Mouse (Mus musculus): ENCODE measurements around the gene 5730455P16Rik. TPM values are rescaled to one million over a fixed set of nuclear protein-coding genes. Genes with fewer than 3 reads are reported as not detected.
"Not testable (repeated sequence)": the region's sequence is repeated elsewhere in the genome, so short reads cannot be mapped to it uniquely, and the experiment has no call there.

Gene 5730455P16Rik
- total RNA-seq (2021) = 10 to 100 TPM; 12.7 to 20.5 TPM
- long read RNA-seq, experiment 1, full-length matches to known transcripts = 18 of 24 reads
- long read RNA-seq, experiment 1, partial matches to known transcripts = 0 of 24 reads
- long read RNA-seq, experiment 1, other reads (novel, unspliced or antisense) = 6 of 24 reads
- long read RNA-seq, experiment 2, full-length matches to known transcripts = 2 of 5 reads
- long read RNA-seq, experiment 2, partial matches to known transcripts = 0 of 5 reads
- long read RNA-seq, experiment 2, other reads (novel, unspliced or antisense) = 3 of 5 reads

DNA sequence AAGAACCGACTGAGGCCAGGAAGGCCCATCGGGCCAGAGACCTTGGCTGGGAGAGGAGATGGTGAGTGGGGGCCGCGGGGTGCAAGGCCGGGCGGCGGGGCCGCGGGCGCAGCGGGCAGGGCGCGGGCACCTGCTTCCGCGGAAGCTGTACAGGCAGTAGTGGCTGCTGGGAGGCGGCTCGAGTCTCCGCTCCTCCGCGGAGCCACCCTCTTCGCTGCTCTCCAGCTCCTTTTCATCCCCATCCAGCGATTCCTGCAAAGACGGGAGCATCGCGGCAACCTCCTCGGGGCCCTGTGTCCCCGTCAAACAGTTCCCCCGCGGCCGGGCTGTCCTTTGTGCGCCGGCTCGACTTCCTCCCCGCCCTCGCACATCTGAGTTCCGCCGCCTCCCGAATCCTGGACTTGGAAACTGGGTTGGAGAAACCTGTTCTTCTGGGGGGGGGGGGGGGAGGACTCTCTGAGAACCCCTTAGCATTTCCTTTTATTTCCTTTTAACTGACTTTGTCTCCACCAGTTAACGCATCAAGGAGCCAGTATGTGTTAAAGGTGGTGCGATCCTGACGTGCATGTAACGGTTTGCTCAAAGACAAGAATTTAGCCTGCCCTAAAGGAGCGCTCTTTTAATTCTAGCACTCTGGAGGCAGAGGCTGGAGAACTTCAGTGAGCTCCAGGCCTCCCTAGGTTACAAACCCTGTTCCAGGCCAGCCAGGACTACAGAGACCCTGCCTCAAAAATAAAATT, at the start of gene 5730455P16Rik:
TSS of gene 5730455P16Rik (minus strand) at position 323 of the 740 bp plus-strand sequence.
- peak; percentile 88 to 91 for DNase-seq

DNA sequence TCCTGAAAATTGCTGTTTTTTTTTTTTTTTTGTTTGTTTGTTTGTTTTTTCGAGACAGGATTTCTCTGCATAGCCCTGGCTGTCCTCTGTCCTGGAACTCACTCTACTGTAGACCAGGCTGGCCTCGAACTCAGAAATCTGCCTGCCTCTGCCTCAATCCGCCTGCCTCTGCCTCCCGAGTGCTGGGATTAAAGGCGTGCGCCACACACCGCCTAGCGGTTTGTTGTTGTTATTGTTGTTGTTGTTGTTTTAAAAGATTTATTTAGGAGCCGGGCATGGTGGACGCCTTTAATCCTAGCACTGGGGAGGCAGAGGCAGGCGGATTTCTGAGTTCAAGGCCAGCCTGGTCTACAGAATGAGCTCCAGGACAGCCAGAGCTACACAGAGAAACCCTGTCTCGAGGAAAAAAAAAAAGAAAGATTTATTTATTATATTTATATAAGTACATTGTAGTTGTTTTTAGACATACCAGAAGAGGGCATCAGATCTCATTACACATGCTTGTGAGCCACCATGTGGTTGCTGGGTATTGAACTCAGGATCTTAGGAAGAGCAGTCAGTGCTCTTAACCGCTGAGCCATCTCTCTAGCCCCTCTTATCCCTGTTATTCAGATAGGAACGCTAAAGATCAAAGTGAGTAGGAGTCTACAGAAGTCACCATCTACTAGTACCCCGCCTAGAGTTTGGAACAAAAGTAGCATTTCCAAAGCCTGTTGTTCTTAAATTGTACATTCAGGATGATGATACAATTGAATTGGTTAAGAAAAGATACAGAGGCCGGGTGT, 48.4 kb upstream of the 5730455P16Rik start:
- not testable (repeated sequence) for DNase-seq

DNA sequence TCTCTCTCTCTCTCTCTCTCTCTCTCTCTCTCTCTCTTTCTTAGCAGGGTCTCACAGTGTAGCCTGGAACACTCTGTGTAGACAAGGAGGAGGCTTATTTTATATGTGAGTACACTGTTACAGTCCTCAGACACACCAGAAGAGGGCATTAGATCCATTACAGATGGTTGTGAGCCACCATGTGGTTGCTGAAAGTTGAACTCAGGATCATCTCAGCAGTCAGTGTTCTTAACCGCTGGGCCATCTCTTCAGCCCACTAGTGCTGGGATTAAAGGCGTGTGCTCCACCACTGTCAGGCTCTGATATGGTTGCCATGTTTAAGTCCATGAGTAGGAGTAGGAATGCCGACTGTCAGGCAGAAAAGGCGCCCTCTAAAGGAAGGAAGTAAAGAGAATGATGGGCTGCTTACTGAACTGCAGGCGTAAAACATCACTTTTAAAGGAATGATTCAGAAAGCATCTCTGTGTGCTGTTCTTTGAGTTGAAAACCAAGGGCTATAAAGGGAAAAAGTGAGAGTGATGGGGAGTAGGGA, 47.5 kb upstream of the 5730455P16Rik start:
- DNase-seq = no peak

DNA sequence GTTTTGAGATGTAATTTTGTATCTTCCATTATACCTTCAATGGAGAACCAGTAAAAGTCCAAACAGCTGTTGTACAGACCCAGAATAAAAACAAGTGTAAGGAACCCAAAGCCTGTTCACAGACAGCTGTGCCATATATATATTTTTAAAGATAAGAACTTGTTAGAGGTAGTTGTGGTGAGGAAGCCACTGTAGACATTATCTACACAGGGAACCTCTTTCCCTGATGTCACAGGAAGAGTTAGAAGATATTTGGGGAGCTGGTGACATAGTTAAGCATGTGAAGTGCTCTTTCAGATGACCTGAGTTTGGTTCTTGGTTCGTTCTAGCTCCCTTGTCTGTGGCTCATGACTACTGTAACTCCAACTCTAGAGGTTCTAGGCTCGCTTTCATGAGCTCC, 46.9 kb upstream of the 5730455P16Rik start:
- no peak for DNase-seq

DNA sequence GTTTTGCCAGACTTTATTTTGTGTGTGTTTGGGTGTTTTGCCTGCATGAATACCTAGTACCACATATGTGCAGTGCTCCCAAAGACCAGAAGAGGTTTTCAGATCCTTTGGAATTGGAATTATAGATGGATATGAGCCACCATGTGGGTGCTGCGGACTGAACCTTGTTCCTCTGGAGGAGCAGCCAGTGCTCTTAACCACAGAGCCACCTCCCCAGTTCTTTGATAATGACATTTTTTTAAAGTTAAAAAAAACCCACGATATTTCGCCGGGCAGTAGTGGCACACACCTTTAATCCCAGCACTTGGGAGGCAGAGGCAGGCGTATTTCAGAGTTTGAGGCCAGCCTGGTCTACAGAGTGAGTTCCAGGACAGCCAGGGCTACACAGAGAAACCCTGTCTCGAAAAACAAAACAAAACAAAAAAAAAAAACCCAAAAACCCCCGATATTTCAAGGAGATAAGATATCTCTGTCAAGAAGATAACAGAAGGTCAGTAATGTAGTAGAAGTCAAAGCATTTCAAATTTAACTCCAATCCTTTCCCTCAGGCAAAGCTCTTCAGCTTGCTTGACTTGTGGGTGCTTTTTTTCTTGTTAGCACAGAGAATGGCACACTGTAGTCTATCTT, 43.7 kb upstream of the 5730455P16Rik start:
- DNase-seq = no peak

DNA sequence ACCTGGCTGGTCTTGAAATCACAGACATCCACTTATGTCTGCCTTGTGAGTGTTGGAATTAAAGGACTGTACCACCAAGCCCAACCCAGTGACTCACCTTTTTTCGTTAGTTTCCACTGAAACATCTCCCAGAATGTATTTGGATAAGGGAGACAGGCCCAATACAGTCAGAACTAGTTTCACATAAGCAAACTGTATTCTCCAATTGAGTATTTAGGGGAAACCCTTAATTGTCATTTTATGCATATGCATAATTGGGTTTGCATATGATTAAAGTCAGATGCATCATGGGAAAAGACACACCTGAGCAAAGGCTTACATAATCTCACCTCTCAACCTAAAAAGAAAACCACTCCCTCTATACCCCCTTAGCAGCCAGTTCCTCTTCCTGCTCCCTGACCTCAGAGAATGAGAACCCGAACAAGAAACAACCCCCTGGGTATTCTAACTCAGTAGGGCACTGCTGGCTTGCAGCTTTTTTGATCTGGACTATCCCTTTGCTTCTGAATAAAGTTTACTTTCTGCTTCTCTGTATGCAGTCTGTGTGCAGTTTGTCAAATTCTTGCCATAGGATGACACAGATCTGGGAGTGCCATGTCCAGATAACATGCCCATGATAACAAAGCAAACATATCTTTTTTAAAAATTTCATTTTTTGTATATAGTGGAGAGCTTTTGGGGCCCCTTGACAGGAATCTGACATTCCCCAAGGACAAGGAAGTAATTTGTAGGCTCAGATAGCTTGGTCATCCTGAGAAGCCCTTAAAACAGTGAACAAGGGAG, 42.6 kb upstream of the 5730455P16Rik start:
- no peak for DNase-seq

DNA sequence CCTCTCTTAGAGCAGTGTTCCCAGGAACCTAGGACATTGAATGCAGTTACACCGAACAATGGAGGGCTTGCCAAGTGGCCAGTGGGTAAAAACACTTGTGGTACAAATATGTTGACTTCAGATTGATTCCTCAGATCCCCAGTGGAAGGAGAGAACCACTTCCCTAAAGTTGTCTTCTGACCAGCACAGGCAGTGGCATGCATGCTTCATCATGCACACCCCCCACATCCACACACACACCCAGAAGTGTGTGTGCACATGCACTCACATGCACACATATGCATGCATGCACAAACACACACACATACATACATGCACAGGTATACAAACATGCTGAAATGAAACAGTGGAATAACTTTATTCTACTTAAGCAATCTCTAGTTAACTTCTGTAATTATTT, 41.9 kb upstream of the 5730455P16Rik start:
- DNase-seq = no peak

DNA sequence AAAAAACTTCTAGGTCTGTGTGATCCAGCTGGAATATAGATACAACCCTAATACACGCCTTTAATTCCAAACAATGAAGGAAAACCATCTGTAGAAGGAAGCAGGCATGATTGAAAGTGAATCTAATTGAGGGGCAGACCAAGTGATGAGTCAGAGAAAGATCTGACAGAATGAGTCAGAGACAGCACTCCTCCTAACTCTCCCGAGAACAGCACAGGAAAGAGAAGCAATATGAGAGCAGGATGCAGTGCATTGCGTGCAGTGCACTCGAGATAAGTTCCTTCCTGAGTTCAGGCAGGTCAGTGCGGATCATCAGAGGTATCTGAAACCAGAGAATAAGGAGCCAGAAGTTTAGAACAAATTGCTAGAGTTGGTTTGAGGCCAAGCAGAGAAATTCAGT, 39.3 kb upstream of the 5730455P16Rik start:
- no peak for DNase-seq

DNA sequence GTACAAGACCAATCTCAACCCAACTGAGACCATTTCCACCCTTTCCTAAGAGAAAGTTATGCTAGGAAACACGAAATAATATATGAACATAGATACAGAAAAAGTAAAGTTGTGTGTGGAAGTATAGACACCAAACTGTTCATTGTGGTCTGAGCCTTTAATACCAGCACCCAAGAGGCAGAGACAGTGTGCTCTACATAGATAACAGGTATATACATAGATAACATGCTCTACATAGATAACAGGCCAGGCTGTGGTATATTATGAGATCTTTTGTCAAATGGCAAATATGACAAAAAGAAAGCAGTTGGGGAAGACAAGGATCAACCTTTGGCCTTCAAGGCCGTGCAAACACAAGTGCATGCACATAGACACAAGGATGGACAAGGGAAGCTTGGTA, 32.5 kb upstream of the 5730455P16Rik start:
- DNase-seq = no peak

DNA sequence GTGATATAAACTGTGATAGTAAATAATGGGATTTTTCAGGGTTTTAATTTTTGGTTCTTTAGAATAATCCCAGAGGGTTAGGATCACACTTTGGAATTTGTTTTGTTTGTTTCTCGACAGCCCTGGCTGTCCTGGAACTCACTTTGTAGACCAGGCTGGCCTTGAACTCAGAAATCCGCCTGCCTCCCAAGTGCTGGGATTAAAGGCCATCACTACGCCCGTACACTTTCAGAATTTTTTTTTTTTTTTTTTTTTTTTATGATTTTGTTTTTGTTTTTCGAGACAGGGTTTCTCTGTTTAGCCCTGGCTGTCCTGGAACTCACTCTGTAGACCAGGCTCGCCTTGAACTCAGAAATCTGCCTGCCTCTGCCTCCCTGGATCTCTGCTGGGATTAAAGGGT, 30.0 kb upstream of the 5730455P16Rik start:
- not testable (repeated sequence) for DNase-seq

DNA sequence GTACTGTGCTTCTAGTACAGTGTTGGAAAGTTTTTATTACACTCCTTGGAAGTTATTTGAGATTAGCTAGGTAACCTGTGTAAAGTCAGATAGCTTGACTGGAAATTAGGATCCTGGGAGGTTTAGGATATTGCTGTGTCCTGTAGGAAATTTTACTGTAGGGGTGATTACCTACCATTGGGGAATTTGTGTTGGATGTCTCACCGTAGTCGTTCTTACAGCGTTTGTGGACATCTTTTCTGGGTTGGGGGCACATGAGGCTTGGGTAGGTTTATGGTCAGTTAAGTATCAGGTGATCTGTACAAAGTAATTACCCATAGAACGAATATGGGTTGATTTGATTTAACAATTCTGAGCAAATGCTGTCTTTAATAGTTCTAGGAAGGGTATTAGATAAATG, 18.8 kb upstream of the 5730455P16Rik start:
- no peak for DNase-seq

DNA sequence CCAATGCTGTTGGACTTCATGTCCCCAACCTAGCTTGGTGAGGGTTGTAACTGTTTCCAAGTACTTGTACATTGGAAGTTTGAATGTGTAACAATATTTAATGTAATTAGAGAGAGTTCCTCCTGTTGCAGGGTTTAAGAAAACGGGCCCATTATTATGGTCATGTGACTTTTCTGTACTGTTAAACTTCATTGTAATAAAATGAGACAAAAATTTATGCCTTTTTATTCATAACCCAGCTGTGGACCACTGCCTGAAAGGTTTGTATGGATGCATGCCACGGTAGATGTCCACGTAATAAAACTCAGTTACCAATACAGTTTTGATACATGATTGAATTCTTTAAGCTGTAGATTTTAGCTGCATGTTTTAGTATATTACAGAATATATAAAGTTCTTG, 18.1 kb upstream of the 5730455P16Rik start:
- no peak for DNase-seq

DNA sequence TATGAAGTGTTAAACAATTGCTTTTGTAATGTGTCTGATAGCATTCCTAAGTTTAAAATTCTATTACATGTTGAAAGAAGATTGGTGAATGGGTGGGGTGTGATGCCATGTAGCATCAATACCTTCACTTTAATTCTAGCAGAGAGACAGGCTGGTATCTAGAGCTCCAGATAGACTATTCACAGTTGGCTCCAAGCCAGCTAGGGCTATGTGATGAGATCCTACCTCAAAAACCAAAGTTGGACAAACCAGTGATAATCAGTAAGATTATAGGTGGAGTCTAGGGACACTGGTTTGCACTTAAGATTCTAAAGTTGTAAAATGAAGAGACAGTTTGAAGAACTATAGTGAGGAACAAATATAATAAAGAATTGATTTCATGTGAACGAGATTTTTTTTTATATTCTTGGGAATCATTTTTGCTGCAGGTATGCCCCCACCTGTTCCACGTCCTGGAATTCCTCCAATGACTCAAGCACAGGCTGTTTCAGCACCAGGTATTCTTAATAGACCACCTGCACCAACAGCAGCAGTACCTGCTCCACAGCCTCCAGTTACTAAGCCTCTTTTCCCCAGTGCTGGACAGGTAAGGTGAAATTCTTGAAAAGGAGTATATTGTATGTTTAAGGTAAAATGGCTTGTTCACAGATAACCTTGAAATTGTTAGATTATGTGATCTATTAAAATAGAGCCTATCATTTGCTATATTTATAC, 13.7 kb upstream of the 5730455P16Rik start:
- no peak for DNase-seq

DNA sequence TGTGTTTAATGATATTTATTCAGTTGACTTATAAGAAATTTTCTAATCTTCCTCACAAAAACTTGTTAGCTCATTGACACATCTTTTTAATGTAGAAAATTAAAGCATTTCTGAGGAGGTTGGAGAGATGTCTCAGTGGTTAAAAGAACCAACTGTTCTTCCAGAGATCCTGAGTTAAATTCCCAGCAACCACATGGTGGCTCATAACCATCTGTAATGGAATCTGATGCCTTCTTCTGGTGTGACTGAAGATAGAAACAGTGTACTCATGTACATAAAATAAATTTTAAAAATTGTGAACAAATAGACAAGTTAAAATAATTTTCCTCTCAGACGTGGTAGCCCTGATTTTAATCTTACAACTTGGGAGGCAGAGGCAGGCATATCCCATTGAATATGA, 12.1 kb upstream of the 5730455P16Rik start:
- DNase-seq = no peak

DNA sequence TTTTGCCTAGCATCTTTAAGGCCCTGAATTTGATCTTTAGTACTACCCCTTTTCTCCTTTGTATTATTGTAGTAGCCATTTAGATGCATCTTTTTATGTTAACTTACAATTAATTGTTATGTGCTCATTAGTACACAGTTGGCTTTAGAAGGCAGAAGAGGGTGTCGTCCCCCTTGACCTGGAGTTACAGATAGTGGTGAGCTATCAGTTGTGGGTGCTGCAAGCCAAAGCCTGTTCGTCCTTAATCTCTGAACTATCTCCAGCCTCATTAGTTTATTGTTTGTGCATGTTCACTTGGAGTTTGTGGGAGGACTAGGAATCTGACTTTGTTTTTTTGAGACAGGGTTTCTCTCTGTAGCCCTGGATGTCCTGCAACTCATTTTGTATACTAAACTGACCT, 9.0 kb upstream of the 5730455P16Rik start:
- no peak for DNase-seq

DNA sequence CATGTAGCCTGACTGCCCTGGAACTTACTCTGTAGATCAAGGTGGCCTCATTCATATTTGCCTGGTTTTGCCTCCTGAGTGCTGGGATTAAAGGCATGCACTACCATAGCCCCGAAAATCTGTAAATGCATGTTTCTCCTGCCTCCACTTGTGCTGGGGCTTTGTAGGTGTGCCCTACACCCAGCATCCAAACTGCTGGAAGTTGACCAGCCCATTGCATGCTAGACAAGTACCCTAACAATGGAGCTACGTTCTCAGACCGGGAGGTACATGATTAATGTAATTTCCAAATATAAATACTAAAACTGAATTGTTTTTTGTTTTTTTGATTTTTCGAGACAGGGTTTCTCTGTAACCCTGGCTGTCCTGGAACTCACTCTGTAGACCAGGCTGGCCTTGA, 7.2 kb upstream of the 5730455P16Rik start:
- DNase-seq = no peak

DNA sequence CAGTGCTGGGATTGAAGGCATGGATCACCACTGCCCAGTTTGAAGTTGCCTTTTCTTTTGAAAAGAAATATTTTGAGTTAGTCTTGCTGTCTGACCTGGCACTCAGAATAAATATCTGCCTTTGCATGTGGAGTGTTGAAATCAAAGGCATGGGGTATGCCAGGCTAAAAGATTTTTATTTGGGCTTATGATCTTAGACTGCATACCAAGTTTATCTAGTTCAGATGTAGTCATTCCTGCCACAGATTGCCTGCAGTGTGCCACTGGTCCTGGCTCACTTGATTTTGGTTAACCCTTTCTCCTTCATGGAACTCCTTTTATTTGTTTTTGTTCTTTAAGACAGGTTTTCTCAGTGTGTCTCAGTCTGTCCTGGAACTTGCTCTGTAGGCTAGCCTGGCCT, 6.6 kb upstream of the 5730455P16Rik start:
- DNase-seq = peak in 1 of 2 experiments; percentile 12

DNA sequence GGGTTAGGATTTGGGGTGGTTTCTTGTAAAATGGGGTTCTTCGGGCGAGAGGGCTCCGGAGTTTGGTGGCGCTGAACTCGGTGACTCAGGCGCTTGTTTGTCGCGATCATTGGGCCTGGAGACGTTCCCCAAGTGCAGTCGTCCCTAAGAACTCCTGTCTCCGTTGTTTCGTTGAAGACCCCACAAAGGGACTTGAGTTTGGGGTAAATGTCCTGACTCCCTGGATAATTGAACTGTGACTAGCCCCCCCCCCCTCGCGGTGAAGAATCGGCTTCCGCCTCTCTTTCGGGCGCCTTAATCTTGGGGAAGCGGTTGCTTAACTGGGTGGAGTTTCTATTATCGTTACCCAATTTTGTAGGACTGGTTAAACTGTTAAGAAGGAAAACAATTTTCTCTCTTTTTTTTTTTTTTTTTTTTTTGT, 5.8 kb upstream of the 5730455P16Rik start:
- DNase-seq = peak; percentile 43 to 47

DNA sequence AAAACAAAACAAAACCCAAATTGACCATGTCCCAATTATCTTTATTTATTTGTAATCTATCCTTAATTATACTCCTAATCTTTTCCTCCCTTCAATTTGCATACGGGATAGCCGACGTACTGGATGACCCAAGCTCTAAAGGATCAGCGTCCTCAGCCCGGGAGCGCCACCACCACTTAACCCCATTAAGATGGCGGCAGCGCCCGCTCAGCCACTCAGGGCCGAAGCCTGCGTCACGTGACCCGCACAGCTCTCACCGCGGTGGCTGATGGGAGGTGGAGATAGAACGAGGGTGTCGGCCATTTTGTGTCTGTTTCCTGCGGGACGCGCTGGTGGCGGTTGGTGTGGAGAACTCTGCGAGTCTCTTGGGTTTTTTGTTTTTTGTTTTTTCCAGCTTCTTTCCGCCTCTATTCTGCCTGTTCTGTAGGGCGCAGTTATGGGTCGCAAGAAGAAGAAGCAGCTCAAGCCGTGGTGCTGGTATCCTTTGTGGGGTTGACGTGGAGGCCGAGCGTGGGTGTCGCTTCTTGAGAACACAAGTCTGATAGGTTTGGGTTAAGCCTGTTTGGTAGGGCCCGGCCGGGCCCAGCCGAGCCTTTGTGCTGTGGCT, 5.3 kb upstream of the 5730455P16Rik start, which contains the start of gene Zfp207:
TSS of gene Zfp207 (plus strand) at position 261 of the 607 bp plus-strand sequence.
- DNase-seq = peak; percentile 98 to 99

DNA sequence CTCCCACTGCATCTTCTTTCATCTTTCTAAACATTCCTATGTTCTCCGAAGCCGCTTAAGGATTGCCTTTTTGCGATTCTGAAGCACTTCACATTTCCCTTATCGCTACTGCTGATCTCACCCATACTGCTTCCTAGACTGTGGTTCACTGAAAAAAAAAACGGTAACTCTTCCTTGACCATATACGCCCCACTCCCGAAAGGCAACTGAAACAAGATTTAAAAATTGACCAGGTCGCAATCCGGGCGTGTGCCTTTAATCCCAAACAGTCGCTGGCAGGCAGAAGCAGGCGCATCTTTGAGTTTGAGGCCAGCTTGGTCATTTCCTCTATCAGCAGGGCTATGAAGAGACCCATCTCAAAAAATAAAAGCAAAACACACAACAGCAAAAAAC, 4.8 kb upstream of the 5730455P16Rik start:
- DNase-seq = peak; percentile 28 to 43

Data from adrenal gland, postnatal 36 days (tissue).